Mouse (Mus musculus) liver, embryonic 16.5 days (tissue): ENCODE data around the gene Tpst1. TPM values are rescaled to one million over a fixed set of nuclear protein-coding genes. Genes with fewer than 3 reads are reported as not detected.
A peak's percentile ranks its signal among the peaks of the same experiment; 100 is the strongest.

Experiments used
- ATAC-seq: fragments of 200-750 bp; cut with Nextera tagmentation; 2 replicates; pipeline ENCODE4 v1.8.0; 2017; ENCODE audit warnings: low read depth, mild to moderate bottlenecking, moderate number of reproducible peaks, moderate library complexity
- H3K27ac ChIP-seq: fragments of 300-500 bp; sonication (generic); 2 replicates; pipeline ENCODE4 v1.5.1; 2014; ENCODE audit warnings: mild to moderate bottlenecking, low read length
- H3K27me3 ChIP-seq: fragments of 300-500 bp; sonication (generic); 2 replicates; pipeline ENCODE4 v1.6.1; 2014; ENCODE audit warnings: low read depth, low read length, mixed read lengths; ENCODE audit not compliant: control insufficient read depth, insufficient read depth
- H3K36me3 ChIP-seq: fragments of 300-500 bp; sonication (generic); 2 replicates; pipeline ENCODE4 v1.6.1; 2014; ENCODE audit warnings: mild to moderate bottlenecking; ENCODE audit not compliant: control insufficient read depth, insufficient read depth
- H3K4me1 ChIP-seq: fragments of 300-500 bp; sonication (generic); 2 replicates; pipeline ENCODE4 v1.6.1; 2014; ENCODE audit warnings: low read depth, low read length, mixed read lengths; ENCODE audit not compliant: control insufficient read depth
- H3K4me2 ChIP-seq: fragments of 300-500 bp; sonication (generic); 2 replicates; pipeline ENCODE4 v1.6.1; 2014; ENCODE audit warnings: low read depth, low read length, mixed read lengths
- H3K4me3 ChIP-seq: fragments of 300-500 bp; sonication (generic); 2 replicates; pipeline ENCODE4 v1.5.1; 2014; ENCODE audit warnings: low read depth, mild to moderate bottlenecking, low read length
- H3K9ac ChIP-seq: fragments of 300-500 bp; sonication (generic); 2 replicates; pipeline ENCODE4 v1.6.1; 2014; ENCODE audit warnings: low read depth, low read length
- H3K9me3 ChIP-seq: fragments of 300-500 bp; sonication (generic); replicated peaks from 2 replicates; pipeline ENCODE4 v1.6.1; 2016; ENCODE audit warnings: low read length; ENCODE audit not compliant: control insufficient read depth
- WGBS: fragments of 180-500 bp; shearing (Covaris S2); extraction: QIAGEN DNeasy Blood & Tissue Kit; methylation state at CpG from one replicate; pipeline ENCODE4 v1.1.7; 2014; ENCODE audit not compliant: insufficient replicate concordance; 5-methylcytosine and 5-hydroxymethylcytosine counted together
- polyA plus RNA-seq: library from polyadenylated mRNA; unstranded; fragments of >200 nt; fragmentation: Nextera tagmentation; extraction: Ambion mirVana; gene quantifications from 2 replicates; pipeline ENCODE4 v1.2.1, GENCODE M21; 2015

Gene Tpst1
- polyA plus RNA-seq, 1 experiment from 2014 or later, result 20.9 TPM

GRCm38 (mm10) chr5:130158545-130158944 lies 85.4 kb downstream of the Tpst1 start:
- ATAC-seq, result no peak
- H3K9me3 ChIP-seq, result no peaks in the 10 kb centered on the region
- WGBS, result 67% methylated on average over 4 of the region's 4 CpGs
- H3K4me3 ChIP-seq, result no peak overlapping the region
- no peak overlapping the region for H3K9ac ChIP-seq
- H3K4me1 ChIP-seq, result peaks cover 1% of the 10 kb centered on the region
- H3K27me3 ChIP-seq, result no peaks in the 10 kb centered on the region
- no peak overlapping the region for H3K27ac ChIP-seq
- H3K36me3 ChIP-seq, result peaks cover 1% of the 10 kb centered on the region; the same call in 1 of the 2 replicates
- H3K4me2 ChIP-seq, result no peak overlapping the region

DNA sequence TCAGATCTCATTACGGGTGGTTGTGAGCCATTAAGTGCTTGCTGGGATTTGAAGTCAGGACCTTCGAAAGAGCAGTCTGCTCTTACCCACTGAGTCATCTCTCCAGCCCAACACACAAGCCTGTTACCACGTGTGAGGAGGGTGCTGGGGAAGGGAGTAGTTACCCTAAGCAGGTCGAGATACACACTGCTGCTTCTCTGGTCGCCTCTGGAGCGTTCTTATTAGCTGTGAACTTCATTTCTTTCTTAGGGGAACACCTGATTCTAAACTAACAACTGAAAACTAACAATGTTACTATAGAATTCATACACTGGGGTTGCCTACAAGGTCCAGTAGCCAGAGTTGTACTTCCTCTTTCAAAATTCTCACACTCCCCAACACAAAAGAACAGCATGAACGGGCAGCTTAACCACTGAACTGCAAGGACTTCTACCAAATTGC lies 86.7 kb downstream of the Tpst1 start:
- 39% methylated on average over 7 of the region's 7 CpGs for WGBS
- Histone ChIP-seq H3K27me3 (no peaks in the 10 kb centered on the region), H3K4me1 (peaks cover 10% of the 10 kb centered on the region), H3K4me3 (no peak overlapping the region), H3K36me3 (no peaks in the 10 kb centered on the region), H3K9ac (no peak overlapping the region), H3K4me2 (no peak overlapping the region), H3K9me3 (no peaks in the 10 kb centered on the region), H3K27ac (no peak overlapping the region)
- no peak for ATAC-seq

DNA sequence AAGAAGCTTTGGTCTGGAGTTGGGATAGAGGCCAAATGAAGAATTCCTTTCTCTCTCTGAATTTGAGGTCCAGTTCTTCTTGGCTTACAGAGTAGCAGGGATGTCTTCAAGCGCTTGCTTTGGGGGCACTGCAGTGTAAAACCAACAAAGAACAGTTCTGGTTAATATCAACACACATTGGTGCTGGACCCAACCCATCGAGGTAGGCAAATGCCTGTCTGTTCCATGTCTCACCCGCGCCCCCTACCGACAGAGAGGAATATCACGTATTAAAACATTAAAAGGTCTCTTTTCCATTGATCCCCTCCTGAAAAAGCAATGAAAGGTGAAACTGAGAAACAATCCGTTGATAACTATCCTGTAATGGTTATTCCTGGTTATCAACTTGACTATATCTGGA lies 90.5 kb downstream of the Tpst1 start:
- Histone ChIP-seq H3K9me3 (no peaks in the 10 kb centered on the region), H3K4me2 (no peak overlapping the region), H3K4me1 (peaks cover 18% of the 10 kb centered on the region), H3K9ac (no peak overlapping the region), H3K27me3 (no peaks in the 10 kb centered on the region), H3K27ac (no peak overlapping the region), H3K36me3 (no peaks in the 10 kb centered on the region), H3K4me3 (no peak overlapping the region)
- 2% methylated on average over 7 of the region's 7 CpGs for WGBS
- ATAC-seq, result peak; percentile 61; the same call in 1 of the 2 replicates

DNA sequence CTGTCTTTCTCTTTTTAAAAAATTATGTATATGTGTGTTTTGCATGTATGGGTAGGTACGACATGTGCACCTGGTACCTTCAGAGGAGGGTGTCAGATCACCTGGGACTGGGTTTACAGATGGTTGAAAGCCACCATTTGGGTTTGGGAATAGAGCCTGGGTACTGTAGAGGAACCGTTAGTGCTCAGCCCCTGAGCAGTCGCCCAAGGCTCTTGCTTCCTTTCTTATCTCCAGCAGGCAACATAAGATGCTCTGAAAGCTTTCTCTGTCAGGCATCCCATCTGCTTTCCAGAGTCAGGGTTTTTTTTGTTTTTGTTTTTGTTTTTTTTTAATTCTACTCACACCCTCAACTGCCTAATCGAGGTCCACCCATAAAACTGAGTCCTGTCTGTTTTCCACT lies 92.1 kb downstream of the Tpst1 start:
- WGBS, result 35% methylated on average over 4 of the region's 4 CpGs
- Histone ChIP-seq H3K4me1 (peaks cover 32% of the 10 kb centered on the region), H3K4me3 (no peak overlapping the region), H3K27me3 (no peaks in the 10 kb centered on the region), H3K9me3 (no peaks in the 10 kb centered on the region), H3K4me2 (no peak overlapping the region), H3K9ac (no peak overlapping the region), H3K27ac (peak overlapping the region; percentile 59), H3K36me3 (no peaks in the 10 kb centered on the region)
- ATAC-seq, result 0 out of 2 replicates have a peak, but pooled peaks have one; percentile 40

DNA sequence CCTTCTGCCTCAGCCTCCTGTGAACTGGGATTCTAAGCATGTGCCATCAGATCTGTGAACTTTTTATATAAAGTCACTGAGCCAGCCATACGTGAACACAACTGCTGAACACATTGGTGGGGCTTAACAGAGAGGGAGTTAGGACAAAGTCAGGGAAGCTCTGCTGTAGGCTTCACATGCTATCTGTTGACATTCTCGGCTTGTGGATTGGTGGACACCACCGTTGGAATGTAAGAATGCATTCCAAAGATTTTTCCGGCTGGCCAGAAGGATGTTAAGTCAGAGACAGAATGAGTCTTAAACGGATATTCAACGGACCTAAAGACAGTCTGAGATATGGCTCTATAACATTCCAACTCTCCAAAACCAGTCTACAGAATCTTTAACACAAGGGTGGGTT lies 96.0 kb downstream of the Tpst1 start:
- H3K4me1 ChIP-seq, result peaks cover 52% of the 10 kb centered on the region
- no peak for ATAC-seq
- H3K9ac ChIP-seq, result no peak overlapping the region
- 68% methylated on average over 6 of the region's 6 CpGs for WGBS
- peak overlapping the region; percentile 5; the same call in 1 of the 2 replicates for H3K27ac ChIP-seq
- no peaks in the 10 kb centered on the region for H3K9me3 ChIP-seq
- no peak overlapping the region for H3K4me3 ChIP-seq
- no peak overlapping the region for H3K4me2 ChIP-seq
- no peaks in the 10 kb centered on the region for H3K36me3 ChIP-seq
- H3K27me3 ChIP-seq, result no peaks in the 10 kb centered on the region

GRCm38 (mm10) chr5:130170666-130171422 lies 97.7 kb downstream of the Tpst1 start:
- Histone ChIP-seq H3K9ac (peak overlapping the region; percentile 98), H3K9me3 (no peaks in the 10 kb centered on the region), H3K27ac (peak overlapping the region; percentile 100), H3K4me1 (peaks cover 48% of the 10 kb centered on the region), H3K27me3 (no peaks in the 10 kb centered on the region), H3K36me3 (no peaks in the 10 kb centered on the region), H3K4me3 (peak overlapping the region; percentile 97), H3K4me2 (peak overlapping the region; percentile 85)
- 3% methylated on average over 6 of the region's 6 CpGs for WGBS
- peak; percentile 85 for ATAC-seq

- Histone ChIP-seq H3K4me3 (peak within 1 kb of the TSS; percentile 97), H3K4me1 (peaks cover 48% of the 10 kb centered on the region), H3K9me3 (no peaks in the 10 kb centered on the region), H3K9ac (peak within 1 kb of the TSS; percentile 98), H3K27me3 (no peaks in the 10 kb centered on the region), H3K4me2 (peak within 1 kb of the TSS; percentile 85), H3K27ac (peak within 1 kb of the TSS; percentile 100), H3K36me3 (no peaks in the 10 kb centered on the region)
- peak; percentile 90 for ATAC-seq
- WGBS, result under 1% methylated on average over 53 of the region's 62 CpGs
These were observed 98.4 kb downstream of the Tpst1 start, which contains the start of gene Rabgef1 for GRCm38 (mm10) chr5:130171423-130171954. Rabgef1 (plus strand) TSS chr5:130171798.

DNA sequence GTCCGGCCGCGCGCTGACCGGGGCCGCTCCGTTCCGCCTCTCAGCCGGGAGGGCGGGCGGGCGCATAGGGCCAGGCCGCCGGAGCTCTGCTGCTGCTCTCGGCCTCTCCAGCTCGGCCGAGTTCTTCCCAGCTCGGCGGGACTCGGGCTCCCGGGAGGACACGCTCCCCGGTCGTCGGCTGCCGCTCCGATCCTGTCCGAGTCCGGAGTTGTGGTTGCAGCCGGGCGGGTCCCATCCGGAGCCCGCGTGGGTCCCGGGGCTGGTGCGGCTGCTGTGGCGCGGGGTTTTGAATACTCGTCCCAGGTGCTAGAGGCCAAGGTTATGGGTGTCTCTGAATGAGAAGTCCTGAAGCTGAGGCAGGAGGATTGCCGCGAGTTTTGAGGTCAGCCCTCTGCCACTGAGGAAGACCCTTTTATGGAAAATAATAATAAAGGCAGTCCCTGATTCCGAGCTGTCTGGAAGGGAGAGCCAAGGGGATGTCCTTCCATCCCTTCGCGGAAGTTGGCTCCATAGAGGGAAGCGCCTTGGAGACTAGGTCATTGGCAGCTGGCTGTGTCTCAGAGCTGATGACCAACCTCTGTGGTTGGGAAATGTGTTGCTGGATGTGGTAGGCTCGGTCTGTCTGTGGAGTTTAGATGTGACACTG lies 99.0 kb downstream of the Tpst1 start:
- ATAC-seq, result no peak
- peaks cover 48% of the 10 kb centered on the region for H3K4me1 ChIP-seq
- WGBS, result 0% methylated on average over 44 of the region's 46 CpGs

DNA sequence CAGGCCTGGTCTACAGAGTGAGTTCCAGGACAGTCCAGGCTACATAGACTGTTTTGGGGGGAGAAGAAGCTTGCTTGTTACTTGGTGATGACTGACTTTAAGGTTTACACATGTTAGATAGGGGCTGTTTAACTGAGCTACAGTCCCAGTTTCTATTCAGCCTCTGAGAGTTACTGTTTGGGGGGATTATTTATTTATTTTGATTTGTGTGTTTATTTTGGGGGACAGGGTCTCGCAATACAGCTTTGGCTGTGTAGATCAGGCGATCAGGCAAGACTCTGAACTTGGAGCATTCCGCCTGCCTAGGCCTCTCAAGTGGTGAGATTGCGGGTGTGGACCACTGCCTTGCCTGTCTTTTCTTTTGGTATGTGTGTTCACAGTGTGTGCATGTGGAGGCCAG lies 99.9 kb downstream of the Tpst1 start:
- Histone ChIP-seq H3K4me2 (peak overlapping the region; percentile 85), H3K27me3 (no peaks in the 10 kb centered on the region), H3K4me1 (peaks cover 51% of the 10 kb centered on the region), H3K4me3 (peak overlapping the region; percentile 97), H3K27ac (peak overlapping the region; percentile 62; the same call in 1 of the 2 replicates), H3K9ac (peak overlapping the region; percentile 98), H3K36me3 (no peaks in the 10 kb centered on the region), H3K9me3 (no peaks in the 10 kb centered on the region)
- no peak for ATAC-seq
- WGBS, result 53% methylated on average over 4 of the region's 4 CpGs

More for the DNA sequence above, 99.0 kb downstream of the Tpst1 start:
- Histone ChIP-seq H3K27ac (peak overlapping the region; percentile 100), H3K9ac (peak overlapping the region; percentile 98), H3K27me3 (no peaks in the 10 kb centered on the region), H3K4me3 (peak overlapping the region; percentile 97), H3K9me3 (no peaks in the 10 kb centered on the region), H3K4me2 (peak overlapping the region; percentile 85), H3K36me3 (no peaks in the 10 kb centered on the region)
